Mouse (Mus musculus) midbrain, embryonic 14.5 days (tissue): ENCODE data around the gene Prkci. TPM values are rescaled to one million over a fixed set of nuclear protein-coding genes. Genes with fewer than 3 reads are reported as not detected.

Experiments
- ATAC-seq: fragments of 200-750 bp; cut with Nextera tagmentation; 2 replicates; pipeline ENCODE4 v1.8.0; 2017; ENCODE audit warnings: moderate number of reproducible peaks, moderate library complexity; ENCODE audit not compliant: low FRiP score, low TSS enrichment
- DNase-seq: peaks from one replicate; pipeline ENCODE4 v3.0.0-alpha.2; 2015
- H3K27ac ChIP-seq: fragments of 300-500 bp; sonication (generic); replicated peaks from 2 replicates; pipeline ENCODE4 v1.5.1; 2014; ENCODE audit warnings: mild to moderate bottlenecking, low read depth, low read length, moderate library complexity
- H3K27me3 ChIP-seq: fragments of 300-500 bp; sonication (generic); 2 replicates; pipeline ENCODE4 v1.6.1; 2014; ENCODE audit warnings: low read length, control low read depth, mixed read lengths; ENCODE audit not compliant: control insufficient read depth, insufficient read depth
- H3K36me3 ChIP-seq: fragments of 300-500 bp; sonication (generic); 2 replicates; pipeline ENCODE4 v1.6.1; 2014; ENCODE audit warnings: low read length, control low read depth; ENCODE audit not compliant: control insufficient read depth, insufficient read depth
- H3K4me1 ChIP-seq: fragments of 300-500 bp; sonication (generic); 2 replicates; pipeline ENCODE4 v1.6.1; 2014; ENCODE audit warnings: mild to moderate bottlenecking, antibody characterized with exemption, low read length, control low read depth; ENCODE audit not compliant: control insufficient read depth, insufficient read depth
- H3K4me2 ChIP-seq: fragments of 300-500 bp; sonication (generic); 2 replicates; pipeline ENCODE4 v1.6.1; 2014; ENCODE audit warnings: mild to moderate bottlenecking, low read length, moderate library complexity
- H3K4me3 ChIP-seq: fragments of 300-500 bp; sonication (generic); replicated peaks from 2 replicates; pipeline ENCODE4 v1.5.1; 2014; ENCODE audit warnings: low read depth, low read length
- H3K9ac ChIP-seq: fragments of 300-500 bp; sonication (generic); replicated peaks from 2 replicates; pipeline ENCODE4 v1.6.1; 2014; ENCODE audit warnings: mild to moderate bottlenecking, low read length, moderate library complexity
- H3K9me3 ChIP-seq: fragments of 300-500 bp; sonication (generic); 2 replicates; pipeline ENCODE4 v1.6.1; 2016; ENCODE audit warnings: low read length, control low read depth, mixed read lengths; ENCODE audit not compliant: control insufficient read depth
- WGBS: fragments of 180-500 bp; shearing (Covaris S2); extraction: QIAGEN DNeasy Blood & Tissue Kit; methylation state at CpG from one replicate; pipeline ENCODE4 v1.1.7; 2014; 5-methylcytosine and 5-hydroxymethylcytosine counted together
- polyA plus RNA-seq: library from polyadenylated mRNA; unstranded; fragments of >200 nt; fragmentation: Nextera tagmentation; extraction: Ambion mirVana; gene quantifications from 2 replicates; pipeline ENCODE4 v1.2.1, GENCODE M21; 2014

Prkci gene
- polyA plus RNA-seq: 19.3 and 34.4 TPM in 2 replicates

DNA sequence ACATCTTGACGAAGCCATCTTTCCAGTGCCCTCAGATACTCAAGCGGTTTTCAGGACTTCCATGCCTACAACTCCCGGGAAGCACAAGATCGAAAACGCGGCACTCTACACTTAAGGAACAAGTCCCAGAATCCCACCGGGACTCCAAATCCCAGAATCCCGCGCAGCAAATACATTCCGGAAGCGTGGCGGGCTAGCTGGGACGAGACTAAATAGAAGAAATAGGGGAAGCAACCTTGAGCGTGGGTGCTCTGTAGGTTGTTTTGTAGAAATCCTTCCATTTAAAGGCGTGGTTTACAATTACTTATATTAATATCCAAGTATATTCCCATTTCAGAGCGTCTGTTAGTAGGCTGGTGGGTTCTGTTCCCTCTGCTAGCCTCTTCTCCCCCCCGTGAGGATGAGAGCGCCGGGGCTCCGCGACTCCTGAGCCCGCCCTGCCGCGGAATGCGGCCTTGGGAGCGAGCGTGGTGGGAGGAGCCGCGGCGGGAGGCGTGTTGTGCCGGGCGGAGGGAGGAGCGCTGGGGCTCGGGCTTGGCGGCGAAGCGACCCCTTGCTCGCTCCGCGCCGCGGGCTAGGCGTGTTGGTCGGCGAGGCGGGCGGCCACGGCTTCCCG lies at the start of gene Prkci:
Gene Prkci (plus strand): TSS at position 465 of the 616 bp plus-strand sequence.
- H3K4me2 ChIP-seq: peak within 1 kb of the TSS; percentile 59
- peak; percentile 99 for DNase-seq
- H3K27me3 ChIP-seq: no peaks in the 10 kb centered on the region
- peak within 1 kb of the TSS; percentile 81 for H3K27ac ChIP-seq
- H3K9me3 ChIP-seq: no peaks in the 10 kb centered on the region
- H3K4me3 ChIP-seq: peak within 1 kb of the TSS; percentile 75
- no peaks in the 10 kb centered on the region for H3K36me3 ChIP-seq
- H3K4me1 ChIP-seq: peaks cover 13% of the 10 kb centered on the region; the same call in 1 of the 2 replicates
- WGBS: under 1% methylated on average over 50 of the region's 50 CpGs
- peak; percentile 99 for ATAC-seq
- H3K9ac ChIP-seq: peak within 1 kb of the TSS; percentile 74

DNA sequence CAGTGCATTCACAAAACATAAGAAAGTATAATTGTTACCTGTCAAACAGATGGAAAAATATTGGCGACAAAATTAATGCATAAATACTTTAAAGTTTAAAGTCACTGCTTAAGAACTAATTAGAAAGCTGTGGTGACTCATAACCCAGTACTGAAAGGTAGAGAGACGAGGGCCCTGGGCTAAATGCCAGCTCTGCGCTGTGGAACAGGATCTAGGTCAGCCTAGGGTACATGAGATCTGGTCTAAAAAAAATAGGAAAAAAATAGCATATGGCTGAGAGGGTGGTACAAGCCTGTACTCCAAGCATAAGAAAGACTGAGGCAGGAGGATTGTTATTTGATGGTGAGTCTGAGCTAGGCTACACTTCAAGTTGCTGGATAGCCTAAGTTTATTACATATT lies 43.9 kb upstream of the Prkci start:
- ATAC-seq (no peak), DNase-seq (no peak)
- H3K4me2 ChIP-seq: no peak overlapping the region
- H3K9ac ChIP-seq: no peak overlapping the region
- peaks cover 68% of the 10 kb centered on the region for H3K36me3 ChIP-seq
- no peaks in the 10 kb centered on the region for H3K9me3 ChIP-seq
- H3K27ac ChIP-seq: no peak overlapping the region
- H3K4me3 ChIP-seq: no peak overlapping the region
- no peaks in the 10 kb centered on the region for H3K4me1 ChIP-seq
- 90% methylated on average over 3 of the region's 3 CpGs for WGBS
- H3K27me3 ChIP-seq: no peaks in the 10 kb centered on the region

DNA sequence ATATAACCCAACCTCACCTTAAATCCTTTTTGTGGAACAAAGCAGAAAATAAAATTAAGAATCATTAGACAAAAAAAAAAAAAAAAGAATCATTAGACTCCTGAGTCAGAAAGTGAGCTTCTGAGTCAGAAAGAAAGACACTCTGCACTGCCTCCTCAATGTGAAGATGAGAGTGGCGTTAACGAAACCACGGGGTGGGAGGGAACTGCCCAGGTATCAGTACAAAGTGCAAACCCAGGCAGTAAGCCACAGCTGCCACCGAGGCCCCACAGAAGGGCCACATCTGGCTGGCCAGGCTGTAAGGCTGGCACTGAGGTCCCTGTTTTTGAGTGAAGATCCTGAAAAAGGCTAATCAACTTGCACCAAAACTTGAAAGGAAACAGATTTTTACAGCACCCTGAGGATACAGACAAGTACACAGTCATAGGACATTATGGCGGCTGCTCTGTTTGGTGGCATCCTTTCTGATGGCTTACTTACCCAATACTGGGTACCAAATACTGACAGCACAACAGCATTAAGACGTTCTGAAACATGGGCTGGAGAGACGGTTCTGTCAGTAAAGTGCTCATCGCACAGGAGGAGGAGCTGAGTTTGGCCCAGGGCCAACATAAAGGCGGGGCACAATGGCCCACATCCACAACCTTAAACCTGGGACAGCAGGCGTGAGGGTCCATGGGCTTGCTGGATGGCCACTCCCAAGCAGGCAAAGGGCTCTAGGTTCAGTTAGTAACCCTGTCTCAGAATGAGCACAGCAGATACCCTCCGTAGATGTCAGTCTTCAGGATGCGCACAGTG lies 43.1 kb upstream of the Prkci start:
- Histone ChIP-seq H3K36me3 (peaks cover 69% of the 10 kb centered on the region), H3K27me3 (no peaks in the 10 kb centered on the region), H3K9ac (no peak overlapping the region), H3K4me3 (no peak overlapping the region), H3K9me3 (no peaks in the 10 kb centered on the region), H3K4me2 (no peak overlapping the region), H3K4me1 (no peaks in the 10 kb centered on the region), H3K27ac (no peak overlapping the region)
- WGBS: 85% methylated on average over 12 of the region's 12 CpGs
- ATAC-seq (no peak), DNase-seq (no peak)

DNA sequence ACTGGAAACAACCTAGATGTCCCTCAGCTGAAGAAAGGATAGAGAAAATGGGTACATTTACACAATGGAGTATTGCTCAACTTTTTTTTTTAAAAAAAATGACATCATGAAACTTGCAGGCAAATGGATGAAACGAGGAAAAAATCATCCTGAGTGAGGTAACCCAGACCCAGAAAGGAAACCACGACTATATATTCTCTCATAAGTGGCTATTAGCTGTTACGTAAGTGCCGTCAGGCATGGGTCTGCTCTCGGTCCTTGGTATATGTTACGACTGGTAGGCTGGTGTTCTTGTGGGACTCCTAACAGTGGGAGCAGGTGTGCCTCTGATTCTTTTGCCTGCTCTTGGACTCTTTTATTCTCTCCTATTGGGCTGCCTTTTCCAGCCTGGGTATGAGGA lies 39.2 kb upstream of the Prkci start:
- H3K4me2 ChIP-seq: no peak overlapping the region
- no peak overlapping the region for H3K4me3 ChIP-seq
- no peaks in the 10 kb centered on the region for H3K9me3 ChIP-seq
- H3K27me3 ChIP-seq: no peaks in the 10 kb centered on the region
- no peak for ATAC-seq
- H3K4me1 ChIP-seq: no peaks in the 10 kb centered on the region
- H3K27ac ChIP-seq: no peak overlapping the region
- H3K36me3 ChIP-seq: peaks cover 81% of the 10 kb centered on the region
- 96% methylated on average over 6 of the region's 6 CpGs for WGBS
- DNase-seq: no peak
- H3K9ac ChIP-seq: no peak overlapping the region

DNA sequence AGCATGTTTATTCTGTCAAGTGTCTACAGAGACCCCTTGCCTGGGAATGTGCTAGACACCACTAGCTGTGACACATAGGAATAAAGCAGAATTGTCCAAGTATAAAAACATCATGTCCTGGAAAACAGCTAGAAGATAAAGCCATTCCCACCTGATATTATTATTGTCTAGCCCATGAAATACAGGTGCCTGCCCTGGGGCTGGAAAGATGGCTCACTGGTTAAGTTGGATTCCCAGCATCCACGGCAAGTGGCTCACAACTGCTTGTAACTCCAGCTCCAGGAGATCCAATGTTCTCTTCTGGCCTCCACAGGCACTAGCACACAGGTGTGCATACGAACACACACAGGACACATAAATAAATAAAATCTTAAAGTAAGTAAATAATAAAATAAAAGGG lies 36.8 kb upstream of the Prkci start:
- ATAC-seq (no peak), DNase-seq (no peak)
- Histone ChIP-seq H3K9me3 (no peaks in the 10 kb centered on the region), H3K27ac (no peak overlapping the region), H3K27me3 (no peaks in the 10 kb centered on the region), H3K4me1 (no peaks in the 10 kb centered on the region), H3K4me3 (no peak overlapping the region), H3K9ac (no peak overlapping the region), H3K4me2 (no peak overlapping the region), H3K36me3 (peaks cover 83% of the 10 kb centered on the region)
- WGBS: 91% methylated on average over 2 of the region's 2 CpGs

DNA sequence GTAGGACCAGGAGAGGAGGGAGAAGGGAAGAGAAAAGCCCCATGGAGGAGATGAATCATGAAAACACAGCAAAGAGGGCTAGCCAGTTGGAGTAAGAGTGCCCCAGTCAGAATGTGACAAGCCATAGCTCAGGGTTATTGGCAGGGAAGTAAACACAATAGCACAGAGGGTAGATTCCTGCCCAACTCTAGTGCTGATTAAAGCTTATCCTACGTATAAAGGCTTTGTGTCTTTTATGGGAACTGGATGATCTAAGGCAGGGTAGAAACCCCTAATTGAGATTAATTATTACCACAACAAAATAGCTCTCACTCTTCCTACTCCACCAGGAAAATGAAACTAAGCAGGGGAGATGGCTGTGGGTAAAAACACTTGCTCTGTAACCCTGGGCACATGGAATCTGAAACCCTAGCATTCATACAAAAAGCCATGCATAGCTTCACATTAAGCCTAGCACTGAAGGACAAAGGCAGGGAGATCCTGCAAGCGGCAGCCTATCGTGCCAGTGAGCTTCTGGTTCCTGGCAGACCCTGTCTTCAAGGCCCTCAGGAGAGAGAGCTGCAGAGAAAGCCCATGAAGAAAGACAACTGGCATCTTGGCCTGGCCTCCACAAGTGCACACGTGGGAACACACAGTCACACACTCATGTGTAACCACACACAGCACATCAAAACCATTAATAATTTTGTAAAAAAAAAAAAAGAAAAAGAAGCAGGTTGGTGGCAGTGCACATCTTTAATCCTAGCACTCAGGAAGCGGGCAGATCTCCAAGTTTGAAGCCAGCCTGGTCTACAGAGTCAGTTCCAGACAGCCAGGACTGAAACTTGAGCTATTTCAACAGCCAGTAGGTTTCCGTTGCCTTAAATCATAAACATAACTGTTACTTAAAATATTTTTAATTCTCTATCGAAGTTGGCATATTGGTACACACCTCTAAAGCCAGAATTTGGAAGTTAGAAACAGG lies 35.4 kb upstream of the Prkci start:
- WGBS: 82% methylated on average over 7 of the region's 7 CpGs
- no peak overlapping the region for H3K4me2 ChIP-seq
- peaks cover 88% of the 10 kb centered on the region for H3K36me3 ChIP-seq

DNA sequence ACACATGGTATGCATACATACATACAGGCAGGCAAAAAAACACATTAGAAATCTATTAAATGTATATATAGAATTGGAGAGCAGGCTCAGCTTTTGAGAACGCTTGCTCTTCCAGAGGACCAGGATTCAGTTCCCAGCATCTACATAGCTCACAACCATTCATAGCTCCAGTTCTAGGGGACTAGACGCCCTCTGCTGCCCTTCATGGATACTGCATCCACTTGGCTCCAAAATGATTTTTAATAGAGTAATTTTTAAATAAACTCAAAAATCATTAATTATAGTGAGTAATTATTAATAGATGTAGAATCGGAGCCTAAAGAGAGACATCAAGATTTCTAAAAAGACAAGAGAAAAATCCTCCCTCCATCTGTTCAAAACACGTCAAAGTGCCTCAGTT lies 32.4 kb upstream of the Prkci start:
- no peak for ATAC-seq
- 95% methylated on average over 4 of the region's 4 CpGs for WGBS
- Histone ChIP-seq H3K27ac (no peak overlapping the region), H3K27me3 (no peaks in the 10 kb centered on the region), H3K4me2 (no peak overlapping the region), H3K36me3 (peaks cover 67% of the 10 kb centered on the region), H3K9ac (no peak overlapping the region), H3K4me3 (no peak overlapping the region), H3K4me1 (peaks cover 3% of the 10 kb centered on the region; the same call in 1 of the 2 replicates), H3K9me3 (no peaks in the 10 kb centered on the region)
- DNase-seq: no peak

More for the DNA sequence above, 35.4 kb upstream of the Prkci start:
- Histone ChIP-seq H3K27ac (no peak overlapping the region), H3K27me3 (no peaks in the 10 kb centered on the region), H3K9ac (no peak overlapping the region), H3K4me3 (no peak overlapping the region), H3K9me3 (no peaks in the 10 kb centered on the region), H3K4me1 (no peaks in the 10 kb centered on the region)
- DNase-seq: no peak
- ATAC-seq: no peak

DNA sequence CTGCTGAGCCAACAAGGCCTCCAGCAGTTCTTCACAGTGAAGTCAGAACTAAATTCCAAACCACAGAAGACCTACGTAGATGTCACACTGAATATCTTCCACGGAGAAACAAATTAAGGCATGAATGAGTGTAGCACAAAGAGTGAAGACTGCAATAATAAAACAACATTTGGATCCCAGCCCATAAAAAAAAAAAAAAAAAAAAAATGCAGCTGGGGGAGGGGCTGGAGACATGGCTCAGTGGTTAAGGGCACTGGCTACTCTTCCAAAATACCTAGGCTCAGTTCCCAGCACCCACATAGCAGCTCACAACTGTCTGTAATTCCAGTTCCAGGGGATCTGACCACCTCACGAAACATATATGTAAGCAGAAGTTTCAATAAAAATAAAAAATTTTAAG lies 31.3 kb upstream of the Prkci start:
- Histone ChIP-seq H3K9ac (no peak overlapping the region), H3K4me3 (no peak overlapping the region), H3K27me3 (no peaks in the 10 kb centered on the region), H3K4me2 (no peak overlapping the region), H3K27ac (no peak overlapping the region), H3K36me3 (peaks cover 56% of the 10 kb centered on the region), H3K9me3 (no peaks in the 10 kb centered on the region), H3K4me1 (peaks cover 5% of the 10 kb centered on the region; the same call in 1 of the 2 replicates)
- no peak for ATAC-seq
- WGBS: 81% methylated on average over 3 of the region's 3 CpGs
- no peak for DNase-seq
